Mouse (Mus musculus) ES-Bruce4 (cell line): ENCODE data around the gene Il13.

Source experiments
- CTCF ChIP-seq: IDR thresholded peaks from one replicate; pipeline ENCODE4 v1.8.1; 2011; ENCODE audit warnings: low read depth, low read length
- EP300 ChIP-seq: IDR thresholded peaks from 2 replicates; pipeline ENCODE4 v1.6.1; 2011; ENCODE audit warnings: low read depth, low read length; ENCODE audit not compliant: insufficient read depth
- POLR2A ChIP-seq: IDR thresholded peaks from one replicate; pipeline ENCODE4 v1.8.1; 2011; ENCODE audit warnings: low read length; ENCODE audit not compliant: insufficient read depth

DNA sequence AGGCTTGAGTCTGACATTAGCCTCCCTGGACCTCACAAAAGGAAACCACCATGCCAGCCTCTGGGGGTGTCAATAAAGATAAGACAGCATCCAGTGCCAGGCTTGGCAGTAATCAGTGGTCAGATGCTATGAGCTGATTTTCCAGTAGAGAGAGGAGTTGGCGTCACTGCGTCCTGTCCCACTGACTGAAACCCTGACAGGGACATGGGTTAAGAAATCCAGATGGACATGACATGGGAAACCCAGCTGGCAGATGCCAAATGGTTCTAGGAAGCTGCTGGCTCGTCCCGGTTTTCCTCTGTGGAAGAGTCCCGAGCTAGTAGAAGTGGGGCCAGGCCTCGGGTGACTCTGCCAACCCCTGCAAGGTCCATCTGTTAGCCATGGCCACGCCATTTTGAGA, 858 bp downstream of the Il13 start:
- TF ChIP-seq EP300 = no peak
- TF ChIP-seq POLR2A = no peak
- TF ChIP-seq CTCF = no peak
